In the genomic region with DNA sequence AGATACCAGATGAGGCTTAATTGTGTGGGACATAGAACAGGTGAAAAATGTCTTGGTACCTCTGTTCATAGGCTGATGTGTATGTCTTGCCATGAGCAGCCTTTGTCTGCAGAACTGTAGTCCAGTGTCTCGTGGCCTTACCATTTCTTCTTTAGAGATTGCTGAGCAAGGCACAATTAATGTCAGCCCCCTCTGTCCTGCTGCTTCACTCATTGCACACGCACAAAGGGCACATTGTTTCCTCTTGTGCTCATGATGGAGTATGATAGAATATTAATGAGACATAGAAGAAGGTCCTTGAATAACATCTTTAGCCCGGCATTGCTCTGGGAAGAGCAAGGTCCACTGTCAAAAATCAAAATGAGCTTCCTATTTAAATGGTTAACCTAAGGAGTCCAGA, we compare ENCODE assay signal across 27 mouse cellular contexts.
DNase-seq lines count a peak whose midpoint lies in the region; ATAC-seq and TF ChIP-seq lines count a peak whose summit lies in the region.
"Had no signal": no experiment of that assay in that cellular context is flagged by ENCODE, and none has a peak within 500 bp of the region (broad histone marks: within the 10 kb centered on the region; RNA-seq: fewer than 3 reads in every experiment).

No protein-coding gene starts in this region.

- H3K4me3 ChIP-seq in hindbrain, postnatal 0 days (ENCODE audit: low read length): no peak overlapping the region
- no peak overlapping the region for H3K4me3 ChIP-seq in hindbrain, embryonic 14.5 days (replicated peaks; ENCODE audit: low read length)
- H3K4me3 ChIP-seq: forebrain, embryonic 10.5 days; forebrain, embryonic 13.5 days; heart, adult 2 months; heart, embryonic 10.5 days; heart, embryonic 13.5 days; hindbrain, embryonic 12.5 days; intestine, embryonic 15.5 days had no signal

- H3K9ac ChIP-seq in hindbrain, postnatal 0 days (replicated peaks; ENCODE audit: low read length): no peak overlapping the region
- H3K9ac ChIP-seq in hindbrain, embryonic 14.5 days: no peak overlapping the region
- H3K9ac ChIP-seq: forebrain, embryonic 13.5 days; heart, embryonic 13.5 days; hindbrain, embryonic 12.5 days; intestine, embryonic 15.5 days had no signal

- no peaks in the 10 kb centered on the region for H3K4me1 ChIP-seq in hindbrain, postnatal 0 days (ENCODE audit: insufficient read depth, low read length)
- H3K4me1 ChIP-seq in hindbrain, embryonic 14.5 days (replicated peaks; ENCODE audit: control insufficient read depth, insufficient read depth, low read length): no peaks in the 10 kb centered on the region
- H3K4me1 ChIP-seq: forebrain, embryonic 10.5 days; heart, embryonic 10.5 days; heart, embryonic 13.5 days; hindbrain, embryonic 12.5 days; intestine, embryonic 15.5 days had no signal

- intact Hi-C loops in heart, postnatal 14 days (cut with DNase I): no loop called here

- H3K36me3 ChIP-seq in hindbrain, postnatal 0 days (ENCODE audit: insufficient read depth, low read length): no peaks in the 10 kb centered on the region
- no peaks in the 10 kb centered on the region for H3K36me3 ChIP-seq in hindbrain, embryonic 14.5 days (replicated peaks; ENCODE audit: control insufficient read depth, insufficient read depth)
- H3K36me3 ChIP-seq: forebrain, embryonic 10.5 days; heart, embryonic 10.5 days; heart, embryonic 13.5 days; hindbrain, embryonic 12.5 days; intestine, embryonic 15.5 days had no signal

- H3K4me2 ChIP-seq in hindbrain, postnatal 0 days (ENCODE audit: low read depth, low read length): no peak overlapping the region
- H3K4me2 ChIP-seq in hindbrain, embryonic 14.5 days (replicated peaks): no peak overlapping the region
- H3K4me2 ChIP-seq: forebrain, embryonic 13.5 days; heart, embryonic 13.5 days; hindbrain, embryonic 12.5 days; intestine, embryonic 15.5 days had no signal

- no peaks in the 10 kb centered on the region for H3K9me3 ChIP-seq in hindbrain, postnatal 0 days (ENCODE audit: low read length)
- H3K9me3 ChIP-seq in hindbrain, embryonic 14.5 days (ENCODE audit: control insufficient read depth, low read length): no peaks in the 10 kb centered on the region; the same call in 1 of the 2 replicates
- H3K9me3 ChIP-seq: forebrain, embryonic 10.5 days; forebrain, embryonic 13.5 days; heart, embryonic 10.5 days; intestine, embryonic 15.5 days had no signal

- 0 out of 2 replicates have a peak, but pooled peaks have one; percentile 43 for ATAC-seq in hindbrain, postnatal 0 days
- ATAC-seq in hindbrain, embryonic 14.5 days (ENCODE audit: low FRiP score): no peak
- ATAC-seq: forebrain, embryonic 13.5 days; forebrain, embryonic 16.5 days; intestine, embryonic 15.5 days; Patski had no signal

- TF ChIP-seq CTCF in hindbrain, postnatal 0 days (IDR thresholded peaks at IDR 0.05; ENCODE audit: low read depth): no peak

- H3K27me3 ChIP-seq in hindbrain, postnatal 0 days (ENCODE audit: insufficient read depth, low read length): no peaks in the 10 kb centered on the region
- H3K27me3 ChIP-seq in hindbrain, embryonic 14.5 days (ENCODE audit: control insufficient read depth, insufficient read depth, low read length): no peaks in the 10 kb centered on the region
- H3K27me3 ChIP-seq: forebrain, embryonic 13.5 days; heart, embryonic 13.5 days; hindbrain, embryonic 12.5 days; intestine, embryonic 15.5 days; Patski had no signal

- peak; percentile 6 for DNase-seq in embryo, embryonic 10 days (ENCODE audit: low spot score)
- DNase-seq in embryo, embryonic 9.5 days (ENCODE audit: extremely low spot score): no peak
- DNase-seq in hindbrain, postnatal 0 days (ENCODE audit: low spot score): no peak
- DNase-seq in hindbrain, embryonic 14.5 days (ENCODE audit: low spot score): no peak
- peak; percentile 38 for DNase-seq in Muller cell, postnatal 12 days (ENCODE audit: inconsistent ontology term)
- DNase-seq in embryo, embryonic 11 days: peak; percentile 9
- no peak for DNase-seq in cerebellum, adult 9-11 months
- no peak for DNase-seq in heart, postnatal 14 days
- DNase-seq: adrenal gland, postnatal 10 days; adrenal gland, postnatal 36 days; cerebellum, adult 11 months; cerebellum, adult 2 months; cerebellum, postnatal 10 days; cerebellum, postnatal 36 days; gastrocnemius, postnatal 10 days; gastrocnemius, postnatal 36 days; heart, adult 2 months; heart, postnatal 36 days; kidney, adult 11 months had no signal

- no peak overlapping the region for H3K27ac ChIP-seq in hindbrain, postnatal 0 days
- no peak overlapping the region for H3K27ac ChIP-seq in hindbrain, embryonic 14.5 days
- H3K27ac ChIP-seq: forebrain, embryonic 10.5 days; forebrain, embryonic 13.5 days; heart, adult 2 months; heart, embryonic 10.5 days; heart, embryonic 13.5 days; hindbrain, embryonic 12.5 days; intestine, embryonic 15.5 days had no signal

- 16% methylated on average over 3 of the region's 3 CpGs for WGBS in hindbrain, postnatal 0 days
- WGBS in hindbrain, embryonic 14.5 days: 23% methylated on average over 3 of the region's 3 CpGs

Comparison
In these comparisons a context has a peak if more than half of its experiments do, and no peak if none do; other contexts are left out.
1. DNase-seq: peak in embryo, embryonic 10 days (single experiment), Muller cell, postnatal 12 days (single experiment) and embryo, embryonic 11 days (single experiment); none in embryo, embryonic 9.5 days (single experiment), hindbrain, postnatal 0 days (single experiment), hindbrain, embryonic 14.5 days (single experiment), cerebellum, adult 9-11 months (single experiment) and heart, postnatal 14 days (0 of 2).